Mouse (Mus musculus) heart, adult 11 months (tissue): ENCODE results near the gene Acp2.

Source experiments
- DNase-seq: peaks from one replicate; pipeline ENCODE4 v3.0.0; 2022

Gene Acp2

GRCm38 (mm10) chr2:91202222-91202971, at the start of gene Acp2, which contains the start of gene Nr1h3:
Gene Acp2 (plus strand): TSS chr2:91202885.
Gene Nr1h3 (minus strand): TSS chr2:91202834.
- DNase-seq, result peak; percentile 99

GRCm38 (mm10) chr2:91152885-91153377, 49.8 kb upstream of the Acp2 start:
- no peak for DNase-seq

- no peak for DNase-seq
Observed at GRCm38 (mm10) chr2:91154091-91154490, 48.6 kb upstream of the Acp2 start.

- DNase-seq, result no peak
Observed at GRCm38 (mm10) chr2:91157002-91157752, 45.5 kb upstream of the Acp2 start.

- no peak for DNase-seq
Observed at GRCm38 (mm10) chr2:91160591-91160990, 42.1 kb upstream of the Acp2 start.

GRCm38 (mm10) chr2:91162952-91163351, 39.7 kb upstream of the Acp2 start:
- DNase-seq, result no peak

- DNase-seq, result no peak
Observed at GRCm38 (mm10) chr2:91163532-91163931, 39.2 kb upstream of the Acp2 start.

- no peak for DNase-seq
Observed at GRCm38 (mm10) chr2:91164991-91165390, 37.7 kb upstream of the Acp2 start.

GRCm38 (mm10) chr2:91167629-91168028, 35.1 kb upstream of the Acp2 start:
- no peak for DNase-seq

GRCm38 (mm10) chr2:91169587-91170322, 32.9 kb upstream of the Acp2 start:
- no peak for DNase-seq

GRCm38 (mm10) chr2:91175490-91175889, 27.2 kb upstream of the Acp2 start:
- DNase-seq, result no peak

GRCm38 (mm10) chr2:91176234-91176633, 26.5 kb upstream of the Acp2 start:
- DNase-seq, result no peak

GRCm38 (mm10) chr2:91179825-91180224, 22.9 kb upstream of the Acp2 start:
- no peak for DNase-seq

GRCm38 (mm10) chr2:91180706-91181105, 22.0 kb upstream of the Acp2 start:
- no peak for DNase-seq

- peak; percentile 93 for DNase-seq
Observed at GRCm38 (mm10) chr2:91182016-91182404, 20.7 kb upstream of the Acp2 start.

- peak; percentile 97 for DNase-seq
Observed at GRCm38 (mm10) chr2:91182405-91183147, 20.1 kb upstream of the Acp2 start.

GRCm38 (mm10) chr2:91183148-91183513, 19.6 kb upstream of the Acp2 start:
- peak; percentile 99 for DNase-seq

GRCm38 (mm10) chr2:91183711-91184405, 18.8 kb upstream of the Acp2 start, which contains the start of gene Madd:
Gene Madd (minus strand): TSS chr2:91183837.
- DNase-seq, result peak; percentile 98

GRCm38 (mm10) chr2:91186208-91186607, 16.5 kb upstream of the Acp2 start:
- no peak for DNase-seq

GRCm38 (mm10) chr2:91187431-91187830, 15.3 kb upstream of the Acp2 start:
- no peak for DNase-seq

GRCm38 (mm10) chr2:91190501-91190900, 12.2 kb upstream of the Acp2 start:
- peak; percentile 91 for DNase-seq
